Mouse (Mus musculus) hindbrain, embryonic 14.5 days (tissue): ENCODE data around the gene Dock9. TPM values are rescaled to one million over a fixed set of nuclear protein-coding genes. Genes with fewer than 3 reads are reported as not detected.

Source experiments
- ATAC-seq: fragments of 200-750 bp; cut with Nextera tagmentation; 2 replicates; pipeline ENCODE4 v1.8.0; 2017; ENCODE audit warnings: moderate number of reproducible peaks, mild to moderate bottlenecking, moderate TSS enrichment, moderate library complexity; ENCODE audit not compliant: low FRiP score
- DNase-seq: peaks from one replicate; pipeline ENCODE4 v3.0.0-alpha.2; 2015; ENCODE audit warnings: low spot score
- H3K27ac ChIP-seq: fragments of 300-500 bp; sonication (generic); 2 replicates; pipeline ENCODE4 v1.5.1; 2014; ENCODE audit warnings: mild to moderate bottlenecking, moderate library complexity
- H3K27me3 ChIP-seq: fragments of 300-500 bp; sonication (generic); 2 replicates; pipeline ENCODE4 v1.6.1; 2014; ENCODE audit warnings: mild to moderate bottlenecking, low read length, mixed read lengths; ENCODE audit not compliant: control insufficient read depth, insufficient read depth
- H3K36me3 ChIP-seq: fragments of 300-500 bp; sonication (generic); replicated peaks from 2 replicates; pipeline ENCODE4 v1.6.1; 2014; ENCODE audit not compliant: control insufficient read depth, insufficient read depth
- H3K4me1 ChIP-seq: fragments of 300-500 bp; sonication (generic); replicated peaks from 2 replicates; pipeline ENCODE4 v1.6.1; 2014; ENCODE audit warnings: antibody characterized with exemption, low read length, mixed read lengths; ENCODE audit not compliant: control insufficient read depth, insufficient read depth
- H3K4me2 ChIP-seq: fragments of 300-500 bp; sonication (generic); replicated peaks from 2 replicates; pipeline ENCODE4 v1.6.1; 2014; ENCODE audit warnings: mild to moderate bottlenecking, moderate library complexity
- H3K4me3 ChIP-seq: fragments of 300-500 bp; sonication (generic); replicated peaks from 2 replicates; pipeline ENCODE4 v1.5.1; 2014; ENCODE audit warnings: mild to moderate bottlenecking, low read length
- H3K9ac ChIP-seq: fragments of 300-500 bp; sonication (generic); 2 replicates; pipeline ENCODE4 v1.6.1; 2014
- H3K9me3 ChIP-seq: fragments of 300-500 bp; sonication (generic); 2 replicates; pipeline ENCODE4 v1.6.1; 2016; ENCODE audit warnings: low read length; ENCODE audit not compliant: control insufficient read depth
- WGBS: fragments of 180-500 bp; shearing (Covaris S2); extraction: QIAGEN DNeasy Blood & Tissue Kit; methylation state at CpG from one replicate; pipeline ENCODE4 v1.1.7; 2014; 5-methylcytosine and 5-hydroxymethylcytosine counted together
- polyA plus RNA-seq: library from polyadenylated mRNA; unstranded; fragments of >200 nt; fragmentation: Nextera tagmentation; extraction: Ambion mirVana; gene quantifications from 2 replicates; pipeline ENCODE4 v1.2.1, GENCODE M21; 2014

Gene Dock9
- polyA plus RNA-seq, 1 experiment from 2014 or later = 15.4 TPM

DNA sequence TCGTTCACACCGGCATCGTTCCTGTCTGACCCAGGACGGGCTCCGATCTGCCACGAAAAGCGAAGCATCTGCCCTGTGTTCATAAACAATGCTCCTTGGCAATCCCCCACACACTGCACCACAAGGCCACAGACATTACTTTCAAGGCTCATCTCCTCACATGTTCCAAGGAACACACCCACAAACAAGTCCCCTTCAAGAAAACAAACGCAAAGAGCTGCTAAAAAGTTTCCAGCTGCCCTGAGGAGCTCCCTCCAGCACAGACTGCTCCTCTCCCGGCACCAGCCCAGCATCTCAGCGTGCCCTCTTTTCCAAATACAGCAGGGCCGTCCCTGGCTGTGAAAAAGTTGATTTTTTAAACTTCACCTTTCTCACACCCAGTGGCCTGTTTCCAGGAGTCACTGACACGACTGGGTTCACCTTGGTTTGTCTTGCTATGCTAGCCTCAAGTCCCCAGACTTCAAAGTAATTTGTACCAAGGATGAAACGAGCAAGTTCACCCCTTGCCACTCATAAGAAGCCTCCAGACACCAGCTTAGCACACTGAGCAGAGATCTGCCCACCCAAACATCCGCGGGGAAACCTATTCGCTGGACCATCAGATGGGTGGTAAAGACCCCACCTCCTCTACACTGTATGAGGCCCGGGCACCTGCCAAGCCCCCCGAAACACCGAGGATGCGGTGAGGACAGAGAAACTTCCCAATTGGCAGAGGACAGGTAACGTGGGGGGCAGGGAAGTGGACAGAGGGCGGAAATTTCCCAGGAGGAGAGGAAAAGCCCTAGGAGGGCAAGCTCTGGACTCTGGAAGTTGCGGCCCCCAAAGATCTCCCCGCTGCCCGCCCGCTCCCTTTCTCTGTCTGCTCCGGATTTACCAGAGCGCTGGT, 823 bp downstream of the Dock9 start:
- H3K27ac ChIP-seq = no peak overlapping the region
- DNase-seq (no peak), ATAC-seq (no peak)
- H3K4me3 ChIP-seq = peak overlapping the region; percentile 73
- H3K36me3 ChIP-seq = no peaks in the 10 kb centered on the region
- 8% methylated on average over 27 of the region's 28 CpGs for WGBS
- H3K9me3 ChIP-seq = no peaks in the 10 kb centered on the region
- peak overlapping the region; percentile 89 for H3K4me2 ChIP-seq
- H3K4me1 ChIP-seq = no peaks in the 10 kb centered on the region
- peak overlapping the region; percentile 64 for H3K9ac ChIP-seq
- peaks cover 8% of the 10 kb centered on the region for H3K27me3 ChIP-seq

GRCm38 (mm10) chr14:121795536-121795935, 2.1 kb downstream of the Dock9 start:
- DNase-seq = no peak
- H3K4me3 ChIP-seq = no peak overlapping the region
- H3K36me3 ChIP-seq = no peaks in the 10 kb centered on the region
- H3K27me3 ChIP-seq = peaks cover 8% of the 10 kb centered on the region
- no peak for ATAC-seq
- H3K4me2 ChIP-seq = no peak overlapping the region
- 88% methylated on average over 7 of the region's 7 CpGs for WGBS
- no peak overlapping the region for H3K27ac ChIP-seq
- no peak overlapping the region for H3K9ac ChIP-seq
- H3K4me1 ChIP-seq = no peaks in the 10 kb centered on the region
- H3K9me3 ChIP-seq = no peaks in the 10 kb centered on the region

GRCm38 (mm10) chr14:121793639-121794038, 4.0 kb downstream of the Dock9 start:
- Histone ChIP-seq H3K9ac (no peak overlapping the region), H3K27ac (no peak overlapping the region), H3K9me3 (no peaks in the 10 kb centered on the region), H3K4me2 (no peak overlapping the region), H3K27me3 (peaks cover 8% of the 10 kb centered on the region), H3K36me3 (no peaks in the 10 kb centered on the region), H3K4me1 (no peaks in the 10 kb centered on the region), H3K4me3 (no peak overlapping the region)
- WGBS = 77% methylated on average over 5 of the region's 5 CpGs
- no peak for DNase-seq
- ATAC-seq = no peak

DNA sequence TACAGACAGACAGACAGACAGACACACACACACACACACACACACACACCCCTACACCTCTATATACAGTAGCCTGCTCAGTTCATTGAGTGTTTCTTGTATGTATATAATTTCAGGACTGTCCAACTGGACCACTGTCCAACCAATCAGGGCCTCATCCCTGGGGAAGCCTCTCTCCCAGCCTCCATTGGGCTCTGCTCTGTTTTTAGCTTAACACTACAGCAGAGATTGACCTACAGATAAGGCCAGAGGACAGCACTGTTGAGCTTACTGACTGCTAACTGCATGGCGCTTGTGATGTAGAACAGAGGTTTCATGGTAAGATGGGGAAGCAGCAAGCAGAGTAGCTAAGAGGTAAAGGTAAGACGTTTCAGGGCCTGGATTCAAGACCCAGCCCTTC, 5.7 kb downstream of the Dock9 start:
- no peaks in the 10 kb centered on the region for H3K4me1 ChIP-seq
- DNase-seq (no peak), ATAC-seq (no peak)
- H3K27me3 ChIP-seq = peaks cover 8% of the 10 kb centered on the region
- H3K4me3 ChIP-seq = no peak overlapping the region
- H3K36me3 ChIP-seq = no peaks in the 10 kb centered on the region
- H3K9ac ChIP-seq = no peak overlapping the region
- 88% methylated on average over 2 of the region's 2 CpGs for WGBS
- no peak overlapping the region for H3K4me2 ChIP-seq
- no peaks in the 10 kb centered on the region for H3K9me3 ChIP-seq
- no peak overlapping the region for H3K27ac ChIP-seq

DNA sequence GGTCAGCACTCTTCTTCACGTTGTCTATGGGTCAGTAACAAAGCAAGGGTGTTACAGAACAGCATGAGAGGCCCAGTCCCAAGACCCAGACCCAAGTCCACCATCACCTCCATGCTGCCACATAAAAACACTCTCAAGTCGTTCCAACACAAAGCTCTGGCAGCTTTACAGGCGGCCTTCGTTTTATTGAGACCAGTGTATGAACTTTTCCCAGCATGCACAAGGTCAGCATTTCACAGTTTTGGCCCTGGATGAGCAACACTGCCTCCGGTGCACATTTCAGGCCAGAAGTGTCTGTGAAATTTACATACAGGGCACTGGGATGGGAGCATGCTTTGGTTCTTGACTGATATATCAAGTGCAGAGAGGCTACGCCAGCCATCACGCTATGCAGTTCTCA, 6.5 kb downstream of the Dock9 start:
- 82% methylated on average over 7 of the region's 7 CpGs for WGBS
- ATAC-seq (no peak), DNase-seq (no peak)
- no peak overlapping the region for H3K27ac ChIP-seq
- H3K36me3 ChIP-seq = no peaks in the 10 kb centered on the region
- H3K4me2 ChIP-seq = no peak overlapping the region
- peaks cover 8% of the 10 kb centered on the region for H3K27me3 ChIP-seq
- no peak overlapping the region for H3K4me3 ChIP-seq
- no peaks in the 10 kb centered on the region for H3K4me1 ChIP-seq
- H3K9me3 ChIP-seq = no peaks in the 10 kb centered on the region
- no peak overlapping the region for H3K9ac ChIP-seq

DNA sequence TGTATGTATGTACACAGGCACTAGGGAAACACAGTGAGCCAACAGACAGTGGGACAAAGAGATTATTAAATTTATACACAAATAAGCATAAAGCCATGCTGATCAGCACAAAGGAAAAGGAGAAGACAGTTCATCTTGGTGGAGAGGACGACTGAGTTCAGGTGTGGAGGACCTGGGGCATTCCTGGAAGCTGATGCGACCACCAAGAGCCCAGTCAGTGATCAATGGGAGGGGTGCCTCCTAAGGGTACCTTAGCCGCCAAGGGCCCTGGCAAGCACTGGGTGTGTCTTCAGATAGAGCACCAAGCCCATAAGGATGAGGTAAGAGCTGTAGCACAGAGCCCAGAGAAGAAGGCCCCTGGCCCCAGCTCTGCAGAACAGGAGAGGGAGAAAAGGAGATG, 8.4 kb downstream of the Dock9 start:
- ATAC-seq (no peak), DNase-seq (no peak)
- Histone ChIP-seq H3K4me3 (no peak overlapping the region), H3K9ac (no peak overlapping the region), H3K27ac (no peak overlapping the region), H3K27me3 (no peaks in the 10 kb centered on the region), H3K9me3 (no peaks in the 10 kb centered on the region), H3K36me3 (no peaks in the 10 kb centered on the region), H3K4me2 (no peak overlapping the region), H3K4me1 (no peaks in the 10 kb centered on the region)
- WGBS = 91% methylated on average over 3 of the region's 3 CpGs

DNA sequence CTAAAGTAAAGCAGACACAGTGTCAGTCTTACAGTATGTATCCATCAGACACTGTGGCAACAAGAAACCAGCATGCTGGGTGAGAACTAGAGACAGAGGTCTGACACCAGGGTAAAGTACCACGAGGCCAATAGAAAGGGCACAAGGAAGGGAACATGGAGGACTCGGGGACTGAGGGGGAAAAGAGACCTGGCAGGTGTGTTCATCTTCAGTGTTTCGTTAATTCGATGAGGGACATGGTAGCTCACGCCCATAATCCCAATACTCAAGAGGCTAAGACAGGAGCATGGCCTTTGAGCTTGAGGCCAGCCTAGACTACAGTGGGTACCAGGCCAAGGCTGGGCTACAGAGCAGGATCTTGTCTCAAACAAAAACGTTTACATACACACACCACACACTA, 9.2 kb downstream of the Dock9 start:
- Histone ChIP-seq H3K36me3 (no peaks in the 10 kb centered on the region), H3K27me3 (no peaks in the 10 kb centered on the region), H3K27ac (no peak overlapping the region), H3K4me3 (no peak overlapping the region), H3K4me2 (no peak overlapping the region), H3K9me3 (no peaks in the 10 kb centered on the region), H3K4me1 (no peaks in the 10 kb centered on the region), H3K9ac (no peak overlapping the region)
- DNase-seq = no peak
- ATAC-seq = no peak
- 87% methylated on average over 6 of the region's 6 CpGs for WGBS

GRCm38 (mm10) chr14:121787430-121787829, 10.2 kb downstream of the Dock9 start:
- H3K36me3 ChIP-seq = no peaks in the 10 kb centered on the region
- no peaks in the 10 kb centered on the region for H3K27me3 ChIP-seq
- no peak overlapping the region for H3K4me2 ChIP-seq
- 93% methylated on average over 12 of the region's 12 CpGs for WGBS
- no peak overlapping the region for H3K27ac ChIP-seq
- H3K4me1 ChIP-seq = no peaks in the 10 kb centered on the region
- DNase-seq = no peak
- no peak overlapping the region for H3K9ac ChIP-seq
- H3K9me3 ChIP-seq = no peaks in the 10 kb centered on the region
- no peak for ATAC-seq
- no peak overlapping the region for H3K4me3 ChIP-seq

GRCm38 (mm10) chr14:121786900-121787299, 10.7 kb downstream of the Dock9 start:
- no peaks in the 10 kb centered on the region for H3K4me1 ChIP-seq
- H3K9ac ChIP-seq = no peak overlapping the region
- no peak overlapping the region for H3K4me2 ChIP-seq
- no peak overlapping the region for H3K27ac ChIP-seq
- no peaks in the 10 kb centered on the region for H3K9me3 ChIP-seq
- 89% methylated on average over 12 of the region's 12 CpGs for WGBS
- H3K36me3 ChIP-seq = no peaks in the 10 kb centered on the region
- no peaks in the 10 kb centered on the region for H3K27me3 ChIP-seq
- DNase-seq = no peak
- no peak overlapping the region for H3K4me3 ChIP-seq
- no peak for ATAC-seq
